Mouse (Mus musculus): ENCODE measurements around the gene Art1.

DNA sequence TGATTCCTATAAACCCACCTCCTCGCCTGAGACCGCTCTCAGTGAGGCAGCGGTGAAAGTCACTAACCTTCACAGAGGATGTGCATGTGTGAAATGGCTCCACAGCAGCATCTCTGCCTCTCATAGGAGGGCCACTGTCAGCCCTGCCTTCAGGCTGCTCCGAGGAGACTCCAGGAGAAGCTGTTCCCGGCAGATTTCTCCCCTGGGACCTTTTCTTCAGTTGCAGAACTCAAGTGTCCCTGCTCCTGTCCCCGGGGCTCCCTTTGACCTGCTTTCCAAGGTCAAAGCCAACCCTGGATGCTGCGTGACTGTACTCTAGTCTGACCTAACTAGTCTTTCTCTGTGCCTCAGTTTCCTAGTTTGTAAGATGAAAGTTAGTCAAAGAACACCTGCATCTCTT lies 7.6 kb downstream of the Art1 start, which contains the start of gene Art5:
- TF ChIP-seq MAX (IDR thresholded peaks at IDR 0.05; ENCODE audit: low read length), result no peak
- no peak for TF ChIP-seq POLR2A (IDR thresholded peaks at IDR 0.05; ENCODE audit: low read depth, low read length)
- no peak for TF ChIP-seq RAD21 (IDR thresholded peaks at IDR 0.05; ENCODE audit: low read depth, low read length)
